8 mouse cellular contexts compared by ENCODE assay signal in genomic region chrX:101993841-101994571, GRCm38 (mm10).
A peak's percentile ranks its signal among the peaks of the same experiment; 100 is the strongest.
DNase-seq lines count a peak whose midpoint lies in the region; ATAC-seq and TF ChIP-seq lines count a peak whose summit lies in the region.

No protein-coding gene starts in this region.

- peak; percentile 70 for DNase-seq in layer of hippocampus, adult 11-12 months (ENCODE audit: low spot score)
- DNase-seq in layer of hippocampus, adult 9-10 months (ENCODE audit: low spot score), result no peak
- peak; percentile 74 for DNase-seq in forebrain, embryonic 11.5 days (ENCODE audit: low spot score)
- peak; percentile 67 to 72 for DNase-seq in layer of hippocampus, adult 8-10 months (ENCODE audit: low spot score in 2 of 2)
- peak; percentile 35 for DNase-seq in lung, postnatal 36 days
- DNase-seq in adrenal gland, postnatal 36 days, result no peak

- no peak overlapping the region for H3K4me3 ChIP-seq in forebrain, embryonic 11.5 days (ENCODE audit: low read depth, low read length)
- H3K4me3 ChIP-seq in heart, embryonic 16.5 days (ENCODE audit: low read length), result no peak overlapping the region
- no peak overlapping the region for H3K4me3 ChIP-seq in small intestine, adult 2 months (ENCODE audit: low read depth, low read length)

- TF ChIP-seq POLR2A in small intestine, adult 2 months (IDR thresholded peaks at IDR 0.05; ENCODE audit: low read depth, low read length), result no peak

- H3K9ac ChIP-seq in forebrain, embryonic 11.5 days (ENCODE audit: low read length), result no peak overlapping the region
- H3K9ac ChIP-seq in heart, embryonic 16.5 days (ENCODE audit: low read length), result no peak overlapping the region

- no peak for TF ChIP-seq CTCF in small intestine, adult 2 months (IDR thresholded peaks at IDR 0.05; ENCODE audit: extremely low read depth, insufficient read length, insufficient replicate concordance, low read depth, low read length)

- no peaks in the 10 kb centered on the region for H3K36me3 ChIP-seq in forebrain, embryonic 11.5 days (ENCODE audit: control insufficient read depth, insufficient read depth, low read length)
- H3K36me3 ChIP-seq in heart, embryonic 16.5 days (ENCODE audit: control insufficient read depth, insufficient read depth), result no peaks in the 10 kb centered on the region
- no peaks in the 10 kb centered on the region for H3K36me3 ChIP-seq in small intestine, adult 2 months (ENCODE audit: control insufficient read depth, insufficient read depth, low read length)

- H3K27ac ChIP-seq in forebrain, embryonic 11.5 days (ENCODE audit: low read depth, low read length), result peak overlapping the region; percentile 70
- peak overlapping the region; percentile 62 for H3K27ac ChIP-seq in heart, embryonic 16.5 days (ENCODE audit: low read length)
- H3K27ac ChIP-seq in small intestine, adult 2 months (ENCODE audit: insufficient read depth, low read depth, low read length), result peak overlapping the region; percentile 15; the same call in 1 of the 2 replicates

- ATAC-seq in forebrain, embryonic 11.5 days (replicated peaks; ENCODE audit: low FRiP score), result peak; percentile 77
- ATAC-seq in heart, embryonic 16.5 days (replicated peaks; ENCODE audit: extremely low read depth, insufficient read depth, low FRiP score), result 0 out of 2 replicates have a peak, but pooled peaks have one; percentile 37

- peaks cover 14% of the 10 kb centered on the region for H3K27me3 ChIP-seq in forebrain, embryonic 11.5 days (ENCODE audit: control insufficient read depth, insufficient read depth, low read length)
- no peaks in the 10 kb centered on the region; the same call in 1 of the 2 replicates for H3K27me3 ChIP-seq in heart, embryonic 16.5 days (ENCODE audit: control insufficient read depth, insufficient read depth, low read length)
- H3K27me3 ChIP-seq in small intestine, adult 2 months (ENCODE audit: control insufficient read depth, insufficient read depth, low read length), result no peaks in the 10 kb centered on the region

- WGBS in forebrain, embryonic 11.5 days, result 28% methylated on average over 12 of the region's 12 CpGs
- 36% methylated on average over 12 of the region's 12 CpGs for WGBS in heart, embryonic 16.5 days
- WGBS in small intestine, adult 2 months, result 46% methylated on average over 12 of the region's 12 CpGs

- no peaks in the 10 kb centered on the region; the same call in 1 of the 2 replicates for H3K4me1 ChIP-seq in forebrain, embryonic 11.5 days (replicated peaks; ENCODE audit: control insufficient read depth, insufficient read depth, low read length)
- peaks cover 7% of the 10 kb centered on the region for H3K4me1 ChIP-seq in heart, embryonic 16.5 days (ENCODE audit: control insufficient read depth, insufficient read depth, low read length)
- no peaks in the 10 kb centered on the region for H3K4me1 ChIP-seq in small intestine, adult 2 months (ENCODE audit: control insufficient read depth, insufficient read depth, insufficient read length, low read length)

- H3K4me2 ChIP-seq in forebrain, embryonic 11.5 days (ENCODE audit: low read depth, low read length, severe bottlenecking), result peak overlapping the region; percentile 24; the same call in 1 of the 2 replicates
- no peak overlapping the region for H3K4me2 ChIP-seq in heart, embryonic 16.5 days (ENCODE audit: low read depth, low read length)

- H3K9me3 ChIP-seq in forebrain, embryonic 11.5 days (ENCODE audit: control insufficient read depth, low read length), result no peaks in the 10 kb centered on the region
- no peaks in the 10 kb centered on the region for H3K9me3 ChIP-seq in heart, embryonic 16.5 days (replicated peaks; ENCODE audit: control insufficient read depth, low read length)

Comparison
In these comparisons a context has a peak if more than half of its experiments do, and no peak if none do; other contexts are left out.
1. DNase-seq: peak in layer of hippocampus, adult 11-12 months (single experiment), forebrain, embryonic 11.5 days (single experiment), layer of hippocampus, adult 8-10 months (2 of 2) and lung, postnatal 36 days (single experiment); none in layer of hippocampus, adult 9-10 months (single experiment) and adrenal gland, postnatal 36 days (0 of 2).
2. H3K27ac ChIP-seq: peak in every context shown above with its lines; median percentile 70 in forebrain, embryonic 11.5 days; 62 in heart, embryonic 16.5 days; 15 in small intestine, adult 2 months.